Mouse (Mus musculus): ENCODE results near the gene Gm49403.

Gm49403 gene

GRCm38 (mm10) chr19:8911810-8912209 is 28.1 kb downstream of the Gm49403 start:
- no peak for DNase-seq (ENCODE audit: low spot score in 2 of 2)

GRCm38 (mm10) chr19:8914212-8914611 is 30.5 kb downstream of the Gm49403 start:
- DNase-seq (ENCODE audit: low spot score in 2 of 2): no peak

- DNase-seq (ENCODE audit: low spot score in 2 of 2): no peak
Observed at GRCm38 (mm10) chr19:8919000-8919399, 35.3 kb downstream of the Gm49403 start.

GRCm38 (mm10) chr19:8919684-8920072 is 35.9 kb downstream of the Gm49403 start:
- DNase-seq (ENCODE audit: low spot score in 2 of 2): no peak

- DNase-seq (ENCODE audit: low spot score in 2 of 2): peak; percentile 76 to 85
Observed at GRCm38 (mm10) chr19:8920073-8920736, 36.5 kb downstream of the Gm49403 start, which contains the start of gene B3gat3. Gene B3gat3, plus strand, starts transcription at chr19:8920374.

- DNase-seq (ENCODE audit: low spot score in 2 of 2): no peak
Observed at GRCm38 (mm10) chr19:8920836-8921291, 37.1 kb downstream of the Gm49403 start.

- DNase-seq (ENCODE audit: low spot score in 2 of 2): no peak
Observed at GRCm38 (mm10) chr19:8921741-8922140, 38.0 kb downstream of the Gm49403 start.

GRCm38 (mm10) chr19:8926766-8927165 is 43.0 kb downstream of the Gm49403 start:
- no peak for DNase-seq (ENCODE audit: low spot score in 2 of 2)

GRCm38 (mm10) chr19:8927891-8928525 is 44.3 kb downstream of the Gm49403 start:
- no peak for DNase-seq (ENCODE audit: low spot score in 2 of 2)

- no peak for DNase-seq (ENCODE audit: low spot score in 2 of 2)
Observed at GRCm38 (mm10) chr19:8928689-8929223, 45.0 kb downstream of the Gm49403 start.

GRCm38 (mm10) chr19:8929224-8930088 is 45.7 kb downstream of the Gm49403 start, which contains the start of the genes Rom1 and Eml3:
Gene Rom1, minus strand, starts transcription at chr19:8929356.
Gene Eml3, plus strand, starts transcription at chr19:8929552.
- DNase-seq (ENCODE audit: low spot score in 2 of 2): peak; percentile 77 to 82

- DNase-seq (ENCODE audit: low spot score in 2 of 2): no peak
Observed at GRCm38 (mm10) chr19:8930117-8930516, 46.4 kb downstream of the Gm49403 start.

GRCm38 (mm10) chr19:8930771-8931170 is 47.0 kb downstream of the Gm49403 start:
- DNase-seq (ENCODE audit: low spot score in 2 of 2): no peak

GRCm38 (mm10) chr19:8936736-8937135 is 53.0 kb downstream of the Gm49403 start:
- no peak for DNase-seq (ENCODE audit: low spot score in 2 of 2)
